Mouse (Mus musculus) lung, adult 10 weeks (tissue): Measurements from ENCODE around the gene Tnk2. TPM values are rescaled to one million over a fixed set of nuclear protein-coding genes. Genes with fewer than 3 reads are reported as not detected.

ENCODE experiments used
- polyA plus RNA-seq: library from polyadenylated mRNA; stranded (reverse); fragments of 350-450 nt; fragmentation: Illumina TruSeq; extraction: RNeasy Lipid Tissue Mini Kit (QIAGEN cat#74804); gene quantifications from one replicate; pipeline ENCODE4 v1.2.3, GENCODE M21; 2014; ENCODE audit warnings: low read depth, low replicate concordance; ENCODE audit not compliant: insufficient read depth

Tnk2 gene
- polyA plus RNA-seq = 22.5 TPM

GRCm38 (mm10) chr16:32643661-32644061, at the start of gene Tnk2:
Gene Tnk2 (plus strand): TSS chr16:32643874.

GRCm38 (mm10) chr16:32608712-32609400, 34.8 kb upstream of the Tnk2 start, which contains the start of gene Tfrc:
Gene Tfrc (plus strand): TSS chr16:32608920.

Other genes starting within 250 kb of the Tnk2 start
- gene Tm4sf19, start 243.4 kb upstream of the Tnk2 start, polyA plus RNA-seq = not detected
- gene Tctex1d2, start 224.2 kb upstream of the Tnk2 start, polyA plus RNA-seq = 20.8 TPM
- gene Pcyt1a, start 213.0 kb upstream of the Tnk2 start, polyA plus RNA-seq = 24.2 TPM
- gene Slc51a, start 156.0 kb upstream of the Tnk2 start, polyA plus RNA-seq = not detected
- gene Zdhhc19, start 147.6 kb upstream of the Tnk2 start, polyA plus RNA-seq = not detected
- gene Tfrc, start 35.0 kb upstream of the Tnk2 start, polyA plus RNA-seq = 31.2 TPM
- 6.9 TPM for gene Muc4, start 92.0 kb downstream of the Tnk2 start, polyA plus RNA-seq
- 5.4 TPM for gene Muc20, start 153.6 kb downstream of the Tnk2 start, polyA plus RNA-seq
- 2.7 TPM for gene Smbd1, start 166.6 kb downstream of the Tnk2 start, polyA plus RNA-seq
- gene Fyttd1, start 233.6 kb downstream of the Tnk2 start, polyA plus RNA-seq = 20.1 TPM
- 16.3 TPM for gene Rubcn, start 233.9 kb downstream of the Tnk2 start, polyA plus RNA-seq